Mouse (Mus musculus) limb, embryonic 11.5 days (tissue): ENCODE results near the gene Glb1l. TPM values are rescaled to one million over a fixed set of nuclear protein-coding genes. Genes with fewer than 3 reads are reported as not detected.

Experiments
- ATAC-seq: fragments of 200-750 bp; cut with Nextera tagmentation; 2 replicates; pipeline ENCODE4 v1.8.0; 2017; ENCODE audit warnings: low read depth; ENCODE audit not compliant: insufficient number of reproducible peaks, low FRiP score, low TSS enrichment
- DNase-seq: peaks from one replicate; pipeline ENCODE4 v3.0.0-alpha.2; 2015; ENCODE audit warnings: low spot score
- H3K27ac ChIP-seq: fragments of 300-500 bp; sonication (generic); replicated peaks from 2 replicates; pipeline ENCODE4 v1.5.1; 2014; ENCODE audit warnings: low read depth, mild to moderate bottlenecking, low read length
- H3K27me3 ChIP-seq: fragments of 300-500 bp; sonication (generic); 2 replicates; pipeline ENCODE4 v1.6.1; 2014; ENCODE audit warnings: mild to moderate bottlenecking, low read length, mixed read lengths; ENCODE audit not compliant: control insufficient read depth, insufficient read depth
- H3K36me3 ChIP-seq: fragments of 300-500 bp; sonication (generic); 2 replicates; pipeline ENCODE4 v1.6.1; 2014; ENCODE audit warnings: mild to moderate bottlenecking, low read length, moderate library complexity, mixed read lengths; ENCODE audit not compliant: control insufficient read depth, insufficient read depth
- H3K4me1 ChIP-seq: fragments of 300-500 bp; sonication (generic); 2 replicates; pipeline ENCODE4 v1.6.1; 2014; ENCODE audit warnings: low read length, mixed read lengths; ENCODE audit not compliant: control insufficient read depth, insufficient read depth
- H3K4me2 ChIP-seq: fragments of 300-500 bp; sonication (generic); 2 replicates; pipeline ENCODE4 v1.6.1; 2014; ENCODE audit warnings: low read depth, mild to moderate bottlenecking, moderate library complexity; ENCODE audit not compliant: severe bottlenecking
- H3K4me3 ChIP-seq: fragments of 300-500 bp; sonication (generic); 2 replicates; pipeline ENCODE4 v1.5.1; 2014; ENCODE audit warnings: low read depth, low read length
- H3K9ac ChIP-seq: fragments of 300-500 bp; sonication (generic); 2 replicates; pipeline ENCODE4 v1.6.1; 2014; ENCODE audit warnings: mild to moderate bottlenecking, low read length
- H3K9me3 ChIP-seq: fragments of 300-500 bp; sonication (generic); 2 replicates; pipeline ENCODE4 v1.6.1; 2016; ENCODE audit warnings: low read length; ENCODE audit not compliant: control insufficient read depth
- WGBS: fragments of 180-500 bp; shearing (Covaris S2); extraction: QIAGEN DNeasy Blood & Tissue Kit; methylation state at CpG from one replicate; pipeline ENCODE4 v1.1.7; 2014; 5-methylcytosine and 5-hydroxymethylcytosine counted together
- microRNA-seq: library from miRNA; unstranded; fragments of <30 nt; microRNA quantifications from one replicate; pipeline ENCODE4, GENCODE M21; 2016
- polyA plus RNA-seq: library from polyadenylated mRNA; unstranded; fragments of >200 nt; fragmentation: Nextera tagmentation; extraction: Ambion mirVana; gene quantifications from 2 replicates; pipeline ENCODE4 v1.2.1, GENCODE M21; 2014

Glb1l gene
- polyA plus RNA-seq, 1 experiment from 2014 or later, result 18.5 TPM

DNA sequence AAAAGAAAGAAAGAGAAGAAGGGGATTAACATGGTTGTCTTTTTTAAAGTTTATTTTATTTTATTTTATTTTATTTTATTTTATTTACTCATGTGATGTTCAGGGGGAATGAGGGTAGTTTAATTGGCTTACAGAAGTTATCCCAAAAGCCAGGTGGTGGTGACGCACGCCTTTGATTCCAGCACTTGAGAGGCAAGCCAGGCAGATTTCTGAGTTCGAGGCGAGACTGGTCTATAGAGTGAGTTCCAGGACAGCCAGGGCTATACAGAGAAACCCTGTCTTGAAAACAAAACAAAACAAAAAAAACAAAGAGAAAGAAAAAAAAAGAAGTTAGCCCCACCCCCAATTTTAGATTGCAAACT is 50.4 kb downstream of the Glb1l start:
- Histone ChIP-seq H3K4me2 (no peak overlapping the region), H3K4me3 (no peak overlapping the region), H3K27me3 (no peaks in the 10 kb centered on the region), H3K9ac (no peak overlapping the region), H3K36me3 (no peaks in the 10 kb centered on the region), H3K27ac (no peak overlapping the region), H3K4me1 (no peaks in the 10 kb centered on the region), H3K9me3 (no peaks in the 10 kb centered on the region)
- no peak for DNase-seq
- 83% methylated on average over 4 of the region's 4 CpGs for WGBS
- no peak for ATAC-seq

- H3K4me3 ChIP-seq, result no peak overlapping the region
- no peaks in the 10 kb centered on the region for H3K36me3 ChIP-seq
- 75% methylated on average over 5 of the region's 5 CpGs for WGBS
- no peak overlapping the region for H3K4me2 ChIP-seq
- no peaks in the 10 kb centered on the region for H3K4me1 ChIP-seq
- H3K27me3 ChIP-seq, result no peaks in the 10 kb centered on the region
- H3K27ac ChIP-seq, result no peak overlapping the region
- ATAC-seq, result no peak
- no peak for DNase-seq
- H3K9me3 ChIP-seq, result no peaks in the 10 kb centered on the region
- H3K9ac ChIP-seq, result no peak overlapping the region
These were observed 50.9 kb downstream of the Glb1l start for GRCm38 (mm10) chr1:75159540-75160255.

GRCm38 (mm10) chr1:75158990-75159389 is 51.6 kb downstream of the Glb1l start:
- ATAC-seq (no peak), DNase-seq (no peak)
- Histone ChIP-seq H3K9me3 (no peaks in the 10 kb centered on the region), H3K4me2 (no peak overlapping the region), H3K36me3 (no peaks in the 10 kb centered on the region), H3K4me1 (no peaks in the 10 kb centered on the region), H3K9ac (no peak overlapping the region), H3K27me3 (no peaks in the 10 kb centered on the region), H3K27ac (no peak overlapping the region), H3K4me3 (no peak overlapping the region)

DNA sequence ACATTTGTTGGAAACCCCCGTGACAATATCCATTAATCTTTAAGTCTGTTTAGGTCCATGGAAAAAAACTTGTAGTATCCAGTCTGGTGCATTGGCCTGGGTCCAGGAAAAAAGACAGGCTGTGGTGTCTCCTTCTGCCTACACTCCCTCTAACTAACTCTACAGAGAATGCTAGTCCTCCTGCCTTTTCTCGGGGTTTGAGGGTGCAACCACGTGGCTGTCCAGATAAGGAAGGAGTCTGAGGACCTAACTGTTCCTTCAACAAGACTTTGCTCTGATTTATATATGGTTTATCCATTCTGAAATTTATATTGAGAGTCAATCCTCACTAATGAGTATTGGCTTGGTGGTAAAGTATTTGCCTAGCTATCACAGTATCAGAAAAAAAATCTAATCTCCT is 54.8 kb downstream of the Glb1l start:
- no peak overlapping the region for H3K4me2 ChIP-seq
- H3K36me3 ChIP-seq, result no peaks in the 10 kb centered on the region
- no peaks in the 10 kb centered on the region for H3K4me1 ChIP-seq
- ATAC-seq (no peak), DNase-seq (no peak)
- no peaks in the 10 kb centered on the region for H3K9me3 ChIP-seq
- no peak overlapping the region for H3K27ac ChIP-seq
- H3K27me3 ChIP-seq, result no peaks in the 10 kb centered on the region
- no peak overlapping the region for H3K9ac ChIP-seq
- H3K4me3 ChIP-seq, result no peak overlapping the region
- WGBS, result 68% methylated on average over 3 of the region's 3 CpGs

- WGBS, result 89% methylated on average over 4 of the region's 4 CpGs
- Histone ChIP-seq H3K36me3 (peaks cover 12% of the 10 kb centered on the region), H3K4me3 (no peak overlapping the region), H3K4me2 (no peak overlapping the region), H3K27ac (no peak overlapping the region), H3K9me3 (no peaks in the 10 kb centered on the region), H3K27me3 (no peaks in the 10 kb centered on the region), H3K4me1 (no peaks in the 10 kb centered on the region), H3K9ac (no peak overlapping the region)
- no peak for ATAC-seq
- DNase-seq, result no peak
These were observed 61.9 kb downstream of the Glb1l start for GRCm38 (mm10) chr1:75148727-75149126.

Small RNA genes lying within 50 kb of the gene (microRNA-seq; reads per million reads assigned to microRNA genes)
- gene Gm27943, result not detected

Other genes starting within 250 kb of the Glb1l start
- gene Nhej1, start 85.6 kb downstream of the Glb1l start, polyA plus RNA-seq, result 11.2 and 12.7 TPM in 2 replicates
- not detected in 2 replicates for gene Slc23a3, start 76.9 kb downstream of the Glb1l start, polyA plus RNA-seq
- 37.9 and 38.1 TPM in 2 replicates for gene Cnppd1, start 68.1 kb downstream of the Glb1l start, polyA plus RNA-seq
- 30.4 and 32.6 TPM in 2 replicates for gene Retreg2, start 68.0 kb downstream of the Glb1l start, polyA plus RNA-seq
- gene Zfand2b, start 42.2 kb downstream of the Glb1l start, polyA plus RNA-seq, result 30.2 and 31.3 TPM in 2 replicates
- gene Abcb6, start 30.4 kb downstream of the Glb1l start, polyA plus RNA-seq, result 24.8 and 28.1 TPM in 2 replicates
- 17.5 and 19.7 TPM in 2 replicates for gene Ankzf1, start 18.7 kb downstream of the Glb1l start, polyA plus RNA-seq
- gene Atg9a, start 18.6 kb downstream of the Glb1l start, polyA plus RNA-seq, result 15.1 and 18.0 TPM in 2 replicates
- 125 and 132 TPM in 2 replicates for gene Stk16, start within 50 bp of the Glb1l start, polyA plus RNA-seq
- 14.0 and 16.4 TPM in 2 replicates for gene Tuba4a, start 9.1 kb upstream of the Glb1l start, polyA plus RNA-seq
- not detected in 2 replicates for gene A630095N17Rik, start 21.3 kb upstream of the Glb1l start, polyA plus RNA-seq
- gene Dnajb2, start 25.6 kb upstream of the Glb1l start, polyA plus RNA-seq, result 16.9 and 17.6 TPM in 2 replicates
- 0.16 and 0.17 TPM in 2 replicates for gene Ptprn, start 53.7 kb upstream of the Glb1l start, polyA plus RNA-seq
- not detected in 2 replicates for gene Resp18, start 67.6 kb upstream of the Glb1l start, polyA plus RNA-seq
- gene Dnpep, start 107.2 kb upstream of the Glb1l start, polyA plus RNA-seq, result 112 TPM in 2 replicates
- gene Des, start 149.5 kb upstream of the Glb1l start, polyA plus RNA-seq, result 5.0 and 5.3 TPM in 2 replicates
- 32.9 and 33.6 TPM in 2 replicates for gene Speg, start 164.5 kb upstream of the Glb1l start, polyA plus RNA-seq
- 44.9 and 49.9 TPM in 2 replicates for gene Gmppa, start 225.1 kb upstream of the Glb1l start, polyA plus RNA-seq
- gene Asic4, start 239.6 kb upstream of the Glb1l start, polyA plus RNA-seq, result 0.07 and 0.13 TPM in 2 replicates